Mouse (Mus musculus): ENCODE measurements around the gene Eif4g2. TPM values are rescaled to one million over a fixed set of nuclear protein-coding genes. Genes with fewer than 3 reads are reported as not detected.

Eif4g2 gene
- total and polyA plus RNA-seq, 3 experiments, result 174 to 1,084 (median 958) TPM

- no peak overlapping the region for H3K4me3 ChIP-seq
- intact Hi-C loops (cut with DNase I), result no loop called here
- no peak for DNase-seq
- no peak overlapping the region for H3K9ac ChIP-seq (ENCODE audit: low read depth, low read length)
- no peaks in the 10 kb centered on the region for H3K27me3 ChIP-seq (ENCODE audit: control insufficient read depth, insufficient read depth, low read length)
- H3K36me3 ChIP-seq (ENCODE audit: control insufficient read depth, insufficient read depth, low read length), result peaks cover 79% of the 10 kb centered on the region
- no peak overlapping the region for H3K27ac ChIP-seq
- no peaks in the 10 kb centered on the region for H3K79me2 ChIP-seq (replicated peaks; ENCODE audit: control insufficient read depth, insufficient read depth, low read length)
- WGBS, result 85% methylated on average over 4 of the region's 4 CpGs
- TF ChIP-seq EP300 (IDR thresholded peaks at IDR 0.05; ENCODE audit: insufficient read depth, low read depth, low read length), result no peak
- TF ChIP-seq POLR2A (IDR thresholded peaks at IDR 0.05; ENCODE audit: insufficient read depth, low read depth, low read length), result no peak
- no peak for TF ChIP-seq CTCF (IDR thresholded peaks at IDR 0.05)
- H3K4me1 ChIP-seq (ENCODE audit: control insufficient read depth, insufficient read depth, low read length), result peaks cover 7% of the 10 kb centered on the region
These were observed 4.6 kb downstream of the Eif4g2 start for GRCm38 (mm10) chr7:111078271-111078670.

GRCm38 (mm10) chr7:111075288-111075687 lies 7.5 kb downstream of the Eif4g2 start:
- DNase-seq, result no peak
- Histone ChIP-seq H3K4me3 (no peak overlapping the region), H3K36me3 (ENCODE audit: control insufficient read depth, insufficient read depth, low read length) (peaks cover 86% of the 10 kb centered on the region), H3K27me3 (ENCODE audit: control insufficient read depth, insufficient read depth, low read length) (no peaks in the 10 kb centered on the region), H3K79me2 (replicated peaks; ENCODE audit: control insufficient read depth, insufficient read depth, low read length) (no peaks in the 10 kb centered on the region), H3K4me1 (ENCODE audit: control insufficient read depth, insufficient read depth, low read length) (peaks cover 7% of the 10 kb centered on the region), H3K9ac (ENCODE audit: low read depth, low read length) (no peak overlapping the region), H3K27ac (peak overlapping the region; percentile 27; the same call in 1 of the 2 replicates)
- no peak for TF ChIP-seq EP300 (IDR thresholded peaks at IDR 0.05; ENCODE audit: insufficient read depth, low read depth, low read length)
- peak; percentile 16; the same call in 1 of the 2 replicates for TF ChIP-seq POLR2A (IDR thresholded peaks at IDR 0.05; ENCODE audit: insufficient read depth, low read depth, low read length)
- intact Hi-C loops (cut with DNase I), result no loop called here
- WGBS, result 65% methylated on average over 4 of the region's 4 CpGs

GRCm38 (mm10) chr7:111072410-111072809 lies 10.4 kb downstream of the Eif4g2 start:
- 88% methylated on average over 4 of the region's 4 CpGs for WGBS
- intact Hi-C loops (cut with DNase I), result no loop called here
- peaks cover 2% of the 10 kb centered on the region for H3K4me1 ChIP-seq (ENCODE audit: control insufficient read depth, insufficient read depth, low read length)
- H3K27me3 ChIP-seq (ENCODE audit: control insufficient read depth, insufficient read depth, low read length), result no peaks in the 10 kb centered on the region
- TF ChIP-seq CTCF (IDR thresholded peaks at IDR 0.05), result no peak
- TF ChIP-seq POLR2A (IDR thresholded peaks at IDR 0.05; ENCODE audit: insufficient read depth, low read depth, low read length), result no peak
- no peak for TF ChIP-seq EP300 (IDR thresholded peaks at IDR 0.05; ENCODE audit: insufficient read depth, low read depth, low read length)
- no peak overlapping the region for H3K9ac ChIP-seq (ENCODE audit: low read depth, low read length)
- H3K27ac ChIP-seq, result no peak overlapping the region
- peaks cover 80% of the 10 kb centered on the region for H3K36me3 ChIP-seq (ENCODE audit: control insufficient read depth, insufficient read depth, low read length)
- no peaks in the 10 kb centered on the region for H3K79me2 ChIP-seq (replicated peaks; ENCODE audit: control insufficient read depth, insufficient read depth, low read length)
- no peak for DNase-seq
- H3K4me3 ChIP-seq, result no peak overlapping the region

DNA sequence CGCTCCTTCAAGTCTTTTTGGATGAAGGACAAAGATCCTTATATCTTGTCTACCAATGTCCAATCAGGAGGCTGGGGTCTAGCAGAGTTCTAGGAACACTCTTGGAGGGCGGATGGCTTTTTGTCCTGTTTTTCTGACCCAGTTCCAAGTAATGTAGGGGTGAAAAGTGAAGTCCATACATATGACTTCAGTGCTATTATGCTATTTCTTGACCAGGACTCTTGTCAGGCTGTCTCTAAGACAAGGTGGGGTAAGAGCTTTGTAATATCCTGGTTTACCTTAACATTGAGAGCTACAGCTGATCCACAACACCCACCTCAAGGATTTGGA lies 12.7 kb downstream of the Eif4g2 start:
- WGBS, result 95% methylated on average over 2 of the region's 2 CpGs
- no peak overlapping the region for H3K4me3 ChIP-seq
- H3K79me2 ChIP-seq (replicated peaks; ENCODE audit: control insufficient read depth, insufficient read depth, low read length), result no peaks in the 10 kb centered on the region
- TF ChIP-seq CTCF (IDR thresholded peaks at IDR 0.05), result no peak
- no peaks in the 10 kb centered on the region; the same call in 1 of the 2 replicates for H3K4me1 ChIP-seq (ENCODE audit: control insufficient read depth, insufficient read depth, low read length)
- H3K36me3 ChIP-seq (ENCODE audit: control insufficient read depth, insufficient read depth, low read length), result peaks cover 59% of the 10 kb centered on the region
- intact Hi-C loops (cut with DNase I), result no loop called here
- H3K27ac ChIP-seq, result no peak overlapping the region
- H3K9ac ChIP-seq (ENCODE audit: low read depth, low read length), result no peak overlapping the region
- no peaks in the 10 kb centered on the region for H3K27me3 ChIP-seq (ENCODE audit: control insufficient read depth, insufficient read depth, low read length)
- no peak for DNase-seq

GRCm38 (mm10) chr7:111069439-111070166 lies 13.2 kb downstream of the Eif4g2 start:
- 87% methylated on average over 7 of the region's 7 CpGs for WGBS
- TF ChIP-seq CTCF (IDR thresholded peaks at IDR 0.05), result no peak
- TF ChIP-seq POLR2A (IDR thresholded peaks at IDR 0.05; ENCODE audit: insufficient read depth, low read depth, low read length), result peak; percentile 43
- intact Hi-C loops (cut with DNase I), result no loop called here
- H3K79me2 ChIP-seq (replicated peaks; ENCODE audit: control insufficient read depth, insufficient read depth, low read length), result no peaks in the 10 kb centered on the region
- H3K27me3 ChIP-seq (ENCODE audit: control insufficient read depth, insufficient read depth, low read length), result no peaks in the 10 kb centered on the region
- no peak for DNase-seq
- peaks cover 54% of the 10 kb centered on the region for H3K36me3 ChIP-seq (ENCODE audit: control insufficient read depth, insufficient read depth, low read length)
- no peak overlapping the region for H3K4me3 ChIP-seq
- no peak overlapping the region for H3K9ac ChIP-seq (ENCODE audit: low read depth, low read length)
- H3K27ac ChIP-seq, result no peak overlapping the region
- H3K4me1 ChIP-seq (ENCODE audit: control insufficient read depth, insufficient read depth, low read length), result no peaks in the 10 kb centered on the region; the same call in 1 of the 2 replicates

DNA sequence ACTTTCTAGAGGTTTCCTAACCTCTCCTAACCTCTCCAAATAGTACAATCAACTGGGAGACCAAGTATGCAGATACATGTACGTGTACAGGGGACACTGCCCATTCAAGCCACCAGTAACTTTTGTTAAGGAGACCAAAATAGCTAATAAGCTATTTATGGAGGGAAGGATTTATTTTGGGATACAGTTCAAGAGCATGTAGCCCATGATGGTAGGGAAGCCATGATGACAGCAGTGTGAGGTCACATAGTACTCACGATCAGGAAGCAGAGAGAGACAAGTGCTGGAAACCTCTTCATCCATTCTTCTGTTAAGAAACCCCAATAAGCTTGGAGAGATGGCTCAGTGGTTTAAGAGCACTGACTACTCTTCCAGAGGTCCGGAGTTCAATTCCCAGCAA lies 14.6 kb downstream of the Eif4g2 start:
- TF ChIP-seq EP300 (IDR thresholded peaks at IDR 0.05; ENCODE audit: insufficient read depth, low read depth, low read length), result no peak
- TF ChIP-seq POLR2A (IDR thresholded peaks at IDR 0.05; ENCODE audit: insufficient read depth, low read depth, low read length), result no peak
- no peak for TF ChIP-seq CTCF (IDR thresholded peaks at IDR 0.05)
- Histone ChIP-seq H3K27me3 (ENCODE audit: control insufficient read depth, insufficient read depth, low read length) (no peaks in the 10 kb centered on the region), H3K27ac (peak overlapping the region; percentile 46), H3K36me3 (ENCODE audit: control insufficient read depth, insufficient read depth, low read length) (peaks cover 41% of the 10 kb centered on the region), H3K9ac (ENCODE audit: low read depth, low read length) (no peak overlapping the region), H3K4me3 (no peak overlapping the region), H3K79me2 (replicated peaks; ENCODE audit: control insufficient read depth, insufficient read depth, low read length) (no peaks in the 10 kb centered on the region), H3K4me1 (ENCODE audit: control insufficient read depth, insufficient read depth, low read length) (no peaks in the 10 kb centered on the region)
- DNase-seq, result no peak
- 77% methylated on average over 3 of the region's 3 CpGs for WGBS
- intact Hi-C loops (cut with DNase I), result no loop called here
